Mouse (Mus musculus) thymus, adult 2 months (tissue): Measurements from ENCODE around the gene Ap2a1. TPM values are rescaled to one million over a fixed set of nuclear protein-coding genes. Genes with fewer than 3 reads are reported as not detected.

Experiments used
- DNase-seq: peaks from one replicate; pipeline ENCODE4 v3.0.0; 2021
- H3K27ac ChIP-seq: fragments of 200-500 bp; 2 replicates; pipeline ENCODE4 v1.5.1; 2012; ENCODE audit warnings: low read length, control low read depth; ENCODE audit not compliant: control insufficient read depth, insufficient read depth
- H3K27me3 ChIP-seq: fragments of 200-500 bp; 2 replicates; pipeline ENCODE4 v1.6.1; 2012; ENCODE audit warnings: mild to moderate bottlenecking, low read length, moderate library complexity, mixed read lengths; ENCODE audit not compliant: control insufficient read depth, insufficient read depth
- H3K36me3 ChIP-seq: fragments of 200-500 bp; 2 replicates; pipeline ENCODE4 v1.6.1; 2012; ENCODE audit warnings: mild to moderate bottlenecking, low read length, moderate library complexity; ENCODE audit not compliant: control insufficient read depth, insufficient read depth
- H3K4me1 ChIP-seq: fragments of 200-500 bp; replicated peaks from 2 replicates; pipeline ENCODE4 v1.6.1; 2012; ENCODE audit warnings: low read length; ENCODE audit not compliant: control insufficient read depth, insufficient read depth
- H3K4me3 ChIP-seq: fragments of 200-500 bp; 2 replicates; pipeline ENCODE4 v1.5.1; 2012; ENCODE audit warnings: mild to moderate bottlenecking, low read length, control low read depth, moderate library complexity; ENCODE audit not compliant: control insufficient read depth, insufficient read depth
- CTCF ChIP-seq: fragments of 200-500 bp; IDR thresholded peaks from 2 replicates; pipeline ENCODE4 v1.5.1; 2012; ENCODE audit warnings: mild to moderate bottlenecking, control low read depth, low read length, moderate library complexity, borderline replicate concordance; ENCODE audit not compliant: control insufficient read depth, poor library complexity, insufficient read depth; ENCODE audit errors: extremely low read depth
- POLR2A ChIP-seq: fragments of 200-500 bp; IDR thresholded peaks from 2 replicates; pipeline ENCODE4 v1.6.1; 2012; ENCODE audit warnings: mild to moderate bottlenecking, low read length, control low read depth, moderate library complexity; ENCODE audit not compliant: control insufficient read depth, poor library complexity, insufficient read depth; ENCODE audit errors: extremely low read depth
- WGBS: fragments of 180-500 bp; shearing (Covaris S2); methylation state at CpG from one replicate; pipeline ENCODE4 v1.1.7; 2018; 5-methylcytosine and 5-hydroxymethylcytosine counted together
- polyA plus RNA-seq: library from polyadenylated mRNA; depleted of rRNA; stranded (reverse); fragments of >200 nt; gene quantifications from 2 replicates; pipeline ENCODE4 v1.2.3, GENCODE M21; 2012

Ap2a1 gene
- polyA plus RNA-seq, 1 experiment: 133 TPM

- DNase-seq: no peak
- no peak overlapping the region for H3K27ac ChIP-seq
- 93% methylated on average over 12 of the region's 12 CpGs for WGBS
- no peak for TF ChIP-seq POLR2A
- no peak for TF ChIP-seq CTCF
- H3K4me3 ChIP-seq: no peak overlapping the region
- H3K27me3 ChIP-seq: no peaks in the 10 kb centered on the region; the same call in 1 of the 2 replicates
- H3K4me1 ChIP-seq: peaks cover 8% of the 10 kb centered on the region
- H3K36me3 ChIP-seq: no peaks in the 10 kb centered on the region
These were observed 25.0 kb upstream of the Ap2a1 start for GRCm38 (mm10) chr7:44954091-44954885.

GRCm38 (mm10) chr7:44953561-44953960 lies 24.3 kb upstream of the Ap2a1 start:
- H3K4me3 ChIP-seq: no peak overlapping the region
- peaks cover 8% of the 10 kb centered on the region for H3K4me1 ChIP-seq
- 78% methylated on average over 14 of the region's 14 CpGs for WGBS
- TF ChIP-seq CTCF (no peak), POLR2A (no peak)
- no peak for DNase-seq
- H3K27ac ChIP-seq: no peak overlapping the region
- H3K27me3 ChIP-seq: no peaks in the 10 kb centered on the region; the same call in 1 of the 2 replicates
- H3K36me3 ChIP-seq: no peaks in the 10 kb centered on the region

- DNase-seq: peak; percentile 44
- Histone ChIP-seq H3K4me3 (peak overlapping the region; percentile 26), H3K36me3 (no peaks in the 10 kb centered on the region), H3K27me3 (no peaks in the 10 kb centered on the region; the same call in 1 of the 2 replicates), H3K4me1 (peaks cover 8% of the 10 kb centered on the region), H3K27ac (no peak overlapping the region)
- TF ChIP-seq CTCF: no peak
- no peak for TF ChIP-seq POLR2A
- WGBS: 7% methylated on average over 24 of the region's 24 CpGs
These were observed 23.5 kb upstream of the Ap2a1 start for GRCm38 (mm10) chr7:44952611-44953306.

GRCm38 (mm10) chr7:44951960-44952359 lies 22.7 kb upstream of the Ap2a1 start:
- H3K4me3 ChIP-seq: no peak overlapping the region
- peaks cover 8% of the 10 kb centered on the region for H3K4me1 ChIP-seq
- WGBS: 2% methylated on average over 10 of the region's 10 CpGs
- H3K36me3 ChIP-seq: no peaks in the 10 kb centered on the region
- TF ChIP-seq CTCF (no peak), POLR2A (no peak)
- H3K27me3 ChIP-seq: no peaks in the 10 kb centered on the region; the same call in 1 of the 2 replicates
- DNase-seq: no peak
- H3K27ac ChIP-seq: no peak overlapping the region

DNA sequence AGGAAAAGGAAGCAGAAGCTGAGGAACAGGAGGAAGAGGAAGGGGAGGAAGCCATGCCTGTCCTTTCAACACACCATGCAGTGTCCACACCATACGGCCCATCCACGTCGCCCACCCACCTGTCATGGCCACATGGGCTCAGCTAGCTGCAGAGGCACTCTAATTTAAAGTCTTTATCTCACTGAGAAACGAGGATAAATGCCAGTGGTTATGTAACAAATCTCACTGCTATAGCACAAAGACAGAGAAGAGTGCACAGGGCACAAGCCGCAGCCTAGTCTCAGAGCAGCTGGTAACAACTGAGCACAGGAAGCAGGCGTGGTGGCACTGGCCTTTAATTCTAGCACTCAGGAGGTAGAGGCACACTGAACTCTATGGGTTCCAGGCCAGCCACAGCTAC lies 20.6 kb upstream of the Ap2a1 start:
- WGBS: 35% methylated on average over 6 of the region's 6 CpGs
- Histone ChIP-seq H3K27me3 (no peaks in the 10 kb centered on the region; the same call in 1 of the 2 replicates), H3K4me1 (peaks cover 8% of the 10 kb centered on the region), H3K36me3 (no peaks in the 10 kb centered on the region), H3K4me3 (no peak overlapping the region), H3K27ac (no peak overlapping the region)
- TF ChIP-seq CTCF (no peak), POLR2A (no peak)
- DNase-seq: no peak

DNA sequence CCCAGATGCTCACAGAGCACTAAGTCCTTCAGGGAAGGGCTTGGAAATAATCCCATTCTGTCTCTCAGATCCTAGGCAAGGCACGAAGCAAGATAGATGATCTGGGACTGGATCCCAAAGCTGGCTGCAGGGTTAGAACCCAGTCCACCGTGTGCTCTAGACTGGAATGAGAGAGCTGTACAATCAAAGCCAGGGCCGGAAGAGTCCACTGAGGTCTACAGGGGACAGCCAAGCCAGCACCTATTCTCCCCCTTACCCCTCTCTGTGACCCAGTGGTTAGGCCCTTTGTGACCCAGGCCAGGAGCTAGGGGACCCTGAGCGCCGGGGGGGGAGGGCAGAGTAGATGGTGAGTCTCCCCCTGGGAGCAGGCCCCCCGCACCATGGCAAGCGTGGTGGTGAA lies 13.6 kb upstream of the Ap2a1 start, which contains the start of gene Tsks:
Tsks (plus strand) TSS at position 301 of the 400 bp plus-strand sequence.
- Histone ChIP-seq H3K27ac (no peak within 1 kb of the TSS), H3K27me3 (no peaks in the 10 kb centered on the region), H3K4me3 (no peak within 1 kb of the TSS), H3K36me3 (no peaks in the 10 kb centered on the region), H3K4me1 (no peaks in the 10 kb centered on the region)
- WGBS: 87% methylated on average over 7 of the region's 7 CpGs
- no peak for DNase-seq
- TF ChIP-seq CTCF (no peak), POLR2A (no peak)
